Mouse (Mus musculus) stomach, adult 2 months (tissue): ENCODE results near the gene Med28. TPM values are rescaled to one million over a fixed set of nuclear protein-coding genes. Genes with fewer than 3 reads are reported as not detected.

Experiments used
- polyA plus RNA-seq: library from polyadenylated mRNA; depleted of rRNA; stranded (reverse); fragments of >200 nt; gene quantifications from 2 replicates; pipeline ENCODE4 v1.2.3, GENCODE M21; 2012; rRNA removed

Med28 gene
- 53.1 and 75.0 TPM in 2 replicates for polyA plus RNA-seq

GRCm38 (mm10) chr5:45519960-45520808 lies at the start of gene Med28:
Gene Med28 (plus strand): TSS chr5:45520229.

DNA sequence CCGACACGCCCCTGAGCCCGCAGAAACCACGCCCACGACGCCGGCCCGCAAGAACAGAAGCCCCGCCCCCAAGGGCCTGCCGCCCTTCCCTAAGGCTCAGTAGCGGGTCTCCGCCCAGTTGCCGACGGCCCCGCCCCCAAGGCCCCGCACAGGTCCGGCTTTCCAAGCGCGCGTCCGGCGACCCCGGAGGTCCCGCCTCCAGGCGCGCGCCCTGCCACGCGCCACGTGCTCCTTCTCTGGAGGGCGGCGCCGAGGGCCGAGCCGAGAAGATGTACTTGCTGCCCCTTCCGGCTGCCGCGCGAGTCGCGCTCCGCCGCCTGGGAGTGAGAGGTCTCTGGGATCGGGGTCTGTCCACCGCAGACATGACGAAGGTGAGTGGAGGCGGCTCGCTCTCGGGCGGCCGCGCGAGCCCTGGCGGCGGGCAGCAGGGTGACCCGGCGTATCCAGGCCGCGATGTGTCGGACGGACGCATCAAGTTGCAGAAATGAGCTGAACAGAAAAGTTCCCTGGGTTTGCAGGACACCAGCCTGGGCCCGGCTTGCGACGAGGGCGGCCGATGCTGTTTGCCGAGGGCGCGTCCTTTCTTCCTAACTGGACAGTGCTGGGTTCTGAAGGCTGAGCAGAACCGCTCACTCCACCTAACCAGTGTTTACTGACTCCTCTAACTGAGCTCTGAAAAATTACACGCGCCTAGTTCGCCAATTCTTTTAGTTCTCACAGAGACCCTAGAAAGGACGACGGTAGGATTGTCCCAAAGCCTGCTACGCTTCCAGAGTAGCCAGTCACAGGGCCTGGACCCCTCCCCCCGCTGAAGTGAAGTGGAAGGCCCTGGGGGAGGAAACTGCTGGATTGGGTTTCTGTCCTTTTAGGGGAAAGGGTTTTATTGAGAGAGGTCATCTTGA lies 26.6 kb upstream of the Med28 start, which contains the start of gene Lap3:
Gene Lap3 (plus strand): TSS at position 184 of the 902 bp plus-strand sequence.

Other genes with a start within 250 kb of the Med28 start
- 21.5 and 28.3 TPM in 2 replicates for gene Qdpr, start 70.0 kb upstream of the Med28 start, polyA plus RNA-seq
- gene Clrn2, start 66.5 kb upstream of the Med28 start, polyA plus RNA-seq = not detected in 2 replicates
- gene Lap3, start 26.9 kb upstream of the Med28 start, polyA plus RNA-seq = 3.0 and 3.6 TPM in 2 replicates
- 0.06 and 0.15 TPM in 2 replicates for gene Fam184b, start 119.4 kb downstream of the Med28 start, polyA plus RNA-seq
- gene Ncapg, start 149.7 kb downstream of the Med28 start, polyA plus RNA-seq = 0.12 and 0.30 TPM in 2 replicates